Comparison of ENCODE assay signal across 8 mouse cellular contexts in the genomic region with DNA sequence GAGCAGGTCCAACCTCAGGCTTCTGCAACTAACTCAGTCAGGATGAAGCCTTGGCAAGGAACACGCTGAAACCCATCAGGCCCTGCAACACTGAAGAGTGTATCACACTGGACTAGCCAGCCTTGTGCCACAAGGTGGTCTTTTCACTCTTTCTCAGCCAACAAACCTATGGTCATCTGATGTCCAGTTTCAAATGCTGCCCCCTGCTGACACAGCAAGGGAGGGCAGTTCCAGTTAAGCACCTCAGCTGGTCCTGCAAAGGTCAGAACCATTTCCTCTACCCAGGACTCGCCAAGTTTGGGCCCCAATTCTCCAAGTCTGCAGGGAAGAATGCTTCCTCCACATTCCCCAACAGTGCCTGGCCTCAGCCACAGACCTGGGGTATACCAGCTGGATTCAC. TPM values are rescaled to one million over a fixed set of nuclear protein-coding genes. Genes with fewer than 3 reads are reported as not detected.
A peak's percentile ranks its signal among the peaks of the same experiment; 100 is the strongest.
DNase-seq lines count a peak whose midpoint lies in the region; ATAC-seq and TF ChIP-seq lines count a peak whose summit lies in the region.

No protein-coding gene starts in this region.

- peak overlapping the region; percentile 92 for H3K4me2 ChIP-seq in forebrain, embryonic 12.5 days

- TF ChIP-seq POLR2A in lung, adult 2 months (IDR thresholded peaks at IDR 0.05; ENCODE audit: borderline replicate concordance, extremely low read depth, low read depth, low read length), result no peak

- H3K9ac ChIP-seq in forebrain, embryonic 12.5 days, result peak overlapping the region; percentile 96; the same call in 1 of the 2 replicates

- H3K36me3 ChIP-seq in heart, embryonic 10.5 days, result peaks cover 48% of the 10 kb centered on the region
- peaks cover 45% of the 10 kb centered on the region for H3K36me3 ChIP-seq in forebrain, embryonic 12.5 days (replicated peaks)

- H3K9me3 ChIP-seq in heart, embryonic 10.5 days, result no peaks in the 10 kb centered on the region
- H3K9me3 ChIP-seq in forebrain, embryonic 12.5 days, result no peaks in the 10 kb centered on the region

- no peak for DNase-seq in heart, embryonic 10.5 days (ENCODE audit: low spot score)
- DNase-seq in heart, adult 11 months, result no peak
- DNase-seq in adrenal gland, adult 2 months, result peak; percentile 77
- peak; percentile 59 for DNase-seq in kidney, adult 11 months
- peak; percentile 56 for DNase-seq in lung, adult 2 months
- peak; percentile 72 for DNase-seq in retina, postnatal 1 day
- DNase-seq in thymus, adult 18-20 months, result no peak

- peak overlapping the region; percentile 93 for H3K4me3 ChIP-seq in heart, embryonic 10.5 days
- H3K4me3 ChIP-seq in forebrain, embryonic 12.5 days (replicated peaks), result peak overlapping the region; percentile 88
- no peak overlapping the region for H3K4me3 ChIP-seq in lung, adult 2 months (replicated peaks; ENCODE audit: extremely low read depth, low read depth, low read length)

- ATAC-seq in forebrain, embryonic 12.5 days (ENCODE audit: low FRiP score), result no peak

- no peaks in the 10 kb centered on the region for H3K27me3 ChIP-seq in heart, embryonic 10.5 days (ENCODE audit: insufficient read depth, poor library complexity, severe bottlenecking)
- H3K27me3 ChIP-seq in forebrain, embryonic 12.5 days, result no peaks in the 10 kb centered on the region

- H3K4me1 ChIP-seq in heart, embryonic 10.5 days, result peaks cover 52% of the 10 kb centered on the region
- H3K4me1 ChIP-seq in forebrain, embryonic 12.5 days, result peaks cover 34% of the 10 kb centered on the region
- H3K4me1 ChIP-seq in lung, adult 2 months (ENCODE audit: control insufficient read depth, insufficient read depth, low read length), result peaks cover 17% of the 10 kb centered on the region

- TF ChIP-seq CTCF in lung, adult 2 months (IDR thresholded peaks at IDR 0.05; ENCODE audit: insufficient read depth, low read length), result peak; percentile 71

- H3K27ac ChIP-seq in heart, embryonic 10.5 days, result peak overlapping the region; percentile 24; the same call in 1 of the 2 replicates
- no peak overlapping the region for H3K27ac ChIP-seq in forebrain, embryonic 12.5 days

- 47% methylated on average over 2 of the region's 2 CpGs for WGBS in heart, embryonic 10.5 days
- 49% methylated on average over 2 of the region's 2 CpGs for WGBS in forebrain, embryonic 12.5 days
- WGBS in lung, adult 2 months, result 48% methylated on average over 2 of the region's 2 CpGs

RNA-seq across cellular contexts. Expression of gene Rnf44, which starts 8.5 kb away (rescaled TPM):
- 68.1 and 96.1 TPM in 2 replicates for polyA plus RNA-seq in heart, embryonic 10.5 days (2016; fragmentation: Nextera tagmentation; extraction: Ambion mirVana)
- 100 to 1,000 TPM; 114 to 119 TPM for total RNA-seq in adrenal gland, adult 2 months (2021)
- polyA plus RNA-seq in adrenal gland, adult 2 months (2012; rRNA removed), result 511 and 555 TPM in 2 replicates
- 102 and 113 TPM in 2 replicates for polyA plus RNA-seq in forebrain, embryonic 12.5 days (2016; fragmentation: Nextera tagmentation; extraction: Ambion mirVana)
- 256 and 338 TPM in 2 replicates for polyA plus RNA-seq in lung, adult 2 months (2012; rRNA removed)

RNA-seq across cellular contexts. Expression of gene Cdhr2, which starts 16.1 kb away (rescaled TPM):
- 0.06 and 1.2 TPM in 2 replicates for polyA plus RNA-seq in heart, embryonic 10.5 days (2016; fragmentation: Nextera tagmentation; extraction: Ambion mirVana)
- under 1 TPM in 1 of 2 experiments, not detected in 1; 0.06 TPM for total RNA-seq in adrenal gland, adult 2 months (2021)
- polyA plus RNA-seq in adrenal gland, adult 2 months (2012; rRNA removed), result not detected in 2 replicates
- 0.05 TPM in 1 of 2 replicates, not detected in the other for polyA plus RNA-seq in forebrain, embryonic 12.5 days (2016; fragmentation: Nextera tagmentation; extraction: Ambion mirVana)
- 0.05 and 1.1 TPM in 2 replicates for polyA plus RNA-seq in lung, adult 2 months (2012; rRNA removed)

Comparison
In these comparisons a context has a peak if more than half of its experiments do, and no peak if none do; other contexts are left out.
1. DNase-seq: peak in adrenal gland, adult 2 months (single experiment), kidney, adult 11 months (single experiment), lung, adult 2 months (single experiment) and retina, postnatal 1 day (single experiment); none in heart, embryonic 10.5 days (single experiment), heart, adult 11 months (single experiment) and thymus, adult 18-20 months (0 of 2).